Mouse (Mus musculus): Measurements from ENCODE around the gene Nipsnap3a.

DNA sequence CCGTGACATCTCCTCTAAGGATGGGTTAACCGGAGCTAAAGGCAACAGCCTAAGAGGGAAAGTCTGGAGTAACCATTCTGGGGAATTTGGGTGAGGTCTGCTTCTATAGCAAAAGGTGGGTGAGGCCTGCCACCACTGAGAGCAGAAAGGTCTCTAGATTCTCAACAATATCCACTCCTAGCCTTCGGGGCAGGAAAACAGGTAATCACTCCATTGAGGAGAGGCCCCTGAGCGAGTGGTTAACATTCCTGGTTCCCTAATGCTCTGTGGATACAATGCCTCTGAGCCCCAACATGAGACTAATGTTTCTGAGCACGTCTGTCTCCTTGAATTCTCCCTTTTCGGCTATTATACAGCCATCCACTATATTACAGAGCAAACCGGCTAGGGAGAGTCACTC lies 25.3 kb downstream of the Nipsnap3a start:
- TF ChIP-seq CTCF (IDR thresholded peaks at IDR 0.05; ENCODE audit: control insufficient read depth, insufficient read depth, insufficient replicate concordance, low read depth, low read length) (no peak), POLR2A (IDR thresholded peaks at IDR 0.05; ENCODE audit: control insufficient read depth, low read depth, low read length) (no peak)

Measured in testis, adult 2 months (tissue).